Mouse (Mus musculus) urinary bladder, adult 2 months (tissue): ENCODE data around the gene Setd3. TPM values are rescaled to one million over a fixed set of nuclear protein-coding genes. Genes with fewer than 3 reads are reported as not detected.

Source experiments
- DNase-seq: peaks from one replicate; pipeline ENCODE4 v3.0.0; 2022; ENCODE audit warnings: low spot score
- polyA plus RNA-seq: library from polyadenylated mRNA; depleted of rRNA; stranded (reverse); fragments of >200 nt; gene quantifications from 2 replicates; pipeline ENCODE4 v1.2.3, GENCODE M21; 2012; rRNA removed

Gene Setd3
- 70.3 and 77.3 TPM in 2 replicates for polyA plus RNA-seq

GRCm38 (mm10) chr12:108179246-108179320 lies at the start of gene Setd3:
Gene Setd3 (minus strand): TSS chr12:108179314.
- DNase-seq = no peak

- no peak for DNase-seq
Measured at GRCm38 (mm10) chr12:108227527-108227926, 48.4 kb upstream of the Setd3 start.

GRCm38 (mm10) chr12:108226941-108227340 lies 47.8 kb upstream of the Setd3 start:
- DNase-seq = no peak

GRCm38 (mm10) chr12:108226216-108226615 lies 47.1 kb upstream of the Setd3 start:
- no peak for DNase-seq

- DNase-seq = no peak
Measured at GRCm38 (mm10) chr12:108225781-108226180, 46.7 kb upstream of the Setd3 start.

- DNase-seq = no peak
Measured at GRCm38 (mm10) chr12:108223357-108223756, 44.2 kb upstream of the Setd3 start.

GRCm38 (mm10) chr12:108221712-108222111 lies 42.6 kb upstream of the Setd3 start:
- DNase-seq = no peak

- DNase-seq = no peak
Measured at GRCm38 (mm10) chr12:108221206-108221605, 42.1 kb upstream of the Setd3 start.

- no peak for DNase-seq
Measured at GRCm38 (mm10) chr12:108220621-108221020, 41.5 kb upstream of the Setd3 start.

GRCm38 (mm10) chr12:108219825-108220616 lies 40.9 kb upstream of the Setd3 start:
- DNase-seq = no peak

GRCm38 (mm10) chr12:108219163-108219562 lies 40.0 kb upstream of the Setd3 start:
- DNase-seq = no peak

- no peak for DNase-seq
Measured at GRCm38 (mm10) chr12:108217572-108217971, 38.5 kb upstream of the Setd3 start.

- DNase-seq = no peak
Measured at GRCm38 (mm10) chr12:108216611-108217370, 37.7 kb upstream of the Setd3 start.

- no peak for DNase-seq
Measured at GRCm38 (mm10) chr12:108215090-108215489, 36.0 kb upstream of the Setd3 start.

- no peak for DNase-seq
Measured at GRCm38 (mm10) chr12:108213090-108214041, 34.3 kb upstream of the Setd3 start.

- DNase-seq = no peak
Measured at GRCm38 (mm10) chr12:108212476-108212875, 33.4 kb upstream of the Setd3 start.

- no peak for DNase-seq
Measured at GRCm38 (mm10) chr12:108212071-108212470, 33.0 kb upstream of the Setd3 start.

- no peak for DNase-seq
Measured at GRCm38 (mm10) chr12:108210623-108211022, 31.5 kb upstream of the Setd3 start.

GRCm38 (mm10) chr12:108208726-108209438 lies 29.8 kb upstream of the Setd3 start:
- no peak for DNase-seq

GRCm38 (mm10) chr12:108208216-108208615 lies 29.1 kb upstream of the Setd3 start:
- DNase-seq = no peak

- DNase-seq = peak; percentile 73
Measured at GRCm38 (mm10) chr12:108206641-108207040, 27.5 kb upstream of the Setd3 start.

GRCm38 (mm10) chr12:108204978-108205377 lies 25.9 kb upstream of the Setd3 start:
- no peak for DNase-seq
